Mouse (Mus musculus) left cerebral cortex, adult 2 months (tissue): ENCODE results near the gene Olfr523. TPM values are rescaled to one million over a fixed set of nuclear protein-coding genes. Genes with fewer than 3 reads are reported as not detected.

Source experiments
- DNase-seq, 2 experiments: peaks; one replicate each; pipeline ENCODE4 v3.0.0; 2021 to 2022; ENCODE audit warnings: low spot score in 2 of 2, mixed read lengths in 1 of 2; ENCODE audit errors: extremely low spot score in 1 of 2
- H3K27ac ChIP-seq: fragments of 200-600 bp; 2 replicates; pipeline ENCODE4 v1.8.1; 2022
- H3K4me3 ChIP-seq: fragments of 200-600 bp; 2 replicates; pipeline ENCODE4 v1.8.1; 2022
- CTCF ChIP-seq: fragments of 200-600 bp; IDR thresholded peaks from 2 replicates; pipeline ENCODE4 v1.8.1; 2022; ENCODE audit warnings: antibody characterized with exemption, mild to moderate bottlenecking, moderate library complexity
- intact Hi-C: fragments of 180-260 bp; cut with DNase I; formaldehyde crosslinking; loops from one replicate; pipeline ENCODE4 v1.15.1; 2025
- total RNA-seq, 2 experiments: library from RNA; stranded (reverse); gene quantifications; 2 replicates each; pipeline ENCODE4 v1.2.3; 2021

Olfr523 gene
- total RNA-seq, 2 experiments from 2014 or later, result 0.12 to 0.14 TPM

- no peak overlapping the region for H3K27ac ChIP-seq
- no peak for DNase-seq
- TF ChIP-seq CTCF, result peak; percentile 43
- intact Hi-C loops, result loop anchor here (5.0 kb wide), 1 partner anchor 177 kb away; no protein-coding TSS in a partner anchor
- H3K4me3 ChIP-seq, result no peak overlapping the region
Measured at GRCm38 (mm10) chr7:140144550-140144949, 28.5 kb upstream of the Olfr523 start.

- peak overlapping the region; percentile 97 for H3K27ac ChIP-seq
- peak overlapping the region; percentile 73 for H3K4me3 ChIP-seq
- intact Hi-C loops, result loop anchor here (5.0 kb wide), 2 partner anchors 579 to 654 kb away; no protein-coding TSS in a partner anchor
- DNase-seq, result peak; percentile 56 to 66
- no peak; the same call in 1 of the 2 replicates for TF ChIP-seq CTCF
Measured at GRCm38 (mm10) chr7:140153383-140153782, 19.6 kb upstream of the Olfr523 start.

- intact Hi-C loops, result loop anchor here (2.0 to 5.0 kb wide), 5 partner anchors 33 to 675 kb away; no protein-coding TSS in a partner anchor
- H3K27ac ChIP-seq, result peak overlapping the region; percentile 97
- no peak for TF ChIP-seq CTCF
- H3K4me3 ChIP-seq, result peak overlapping the region; percentile 73
- no peak for DNase-seq
Measured at GRCm38 (mm10) chr7:140153829-140154217, 19.2 kb upstream of the Olfr523 start.

- peak; percentile 74 to 81 for DNase-seq
- Histone ChIP-seq H3K27ac (peak within 1 kb of the TSS; percentile 97), H3K4me3 (peak within 1 kb of the TSS; percentile 73)
- no peak for TF ChIP-seq CTCF
- intact Hi-C loops, result loop anchor here (2.0 to 5.0 kb wide), 5 partner anchors 32 to 674 kb away; no protein-coding TSS in a partner anchor
Measured at GRCm38 (mm10) chr7:140154218-140154927, 18.6 kb upstream of the Olfr523 start, which contains the start of gene Sprn. Gene Sprn (minus strand): TSS chr7:140154877.

GRCm38 (mm10) chr7:140160363-140160762, 12.7 kb upstream of the Olfr523 start:
- TF ChIP-seq CTCF, result no peak
- intact Hi-C loops, result no loop called here
- Histone ChIP-seq H3K4me3 (no peak overlapping the region), H3K27ac (no peak overlapping the region)
- DNase-seq, result no peak

GRCm38 (mm10) chr7:140164664-140165063, 8.4 kb upstream of the Olfr523 start, which contains the start of gene Olfr522:
Gene Olfr522 (minus strand): TSS chr7:140164764.
- intact Hi-C loops, result no loop called here
- H3K4me3 ChIP-seq, result no peak within 1 kb of the TSS
- TF ChIP-seq CTCF, result no peak

GRCm38 (mm10) chr7:140167950-140168349, 5.1 kb upstream of the Olfr523 start:
- Histone ChIP-seq H3K27ac (no peak overlapping the region; the same call in 1 of the 2 replicates), H3K4me3 (no peak overlapping the region)
- TF ChIP-seq CTCF, result no peak
- intact Hi-C loops, result no loop called here
- DNase-seq, result no peak

More at GRCm38 (mm10) chr7:140164664-140165063, 8.4 kb upstream of the Olfr523 start, which contains the start of gene Olfr522:
- DNase-seq, result no peak
- H3K27ac ChIP-seq, result no peak within 1 kb of the TSS

GRCm38 (mm10) chr7:140169386-140169785, 3.6 kb upstream of the Olfr523 start:
- no peak for DNase-seq
- H3K4me3 ChIP-seq, result no peak overlapping the region
- no peak overlapping the region for H3K27ac ChIP-seq
- intact Hi-C loops, result no loop called here
- TF ChIP-seq CTCF, result no peak

GRCm38 (mm10) chr7:140170863-140171262, 2.2 kb upstream of the Olfr523 start:
- Histone ChIP-seq H3K27ac (no peak overlapping the region), H3K4me3 (no peak overlapping the region)
- intact Hi-C loops, result no loop called here
- no peak for TF ChIP-seq CTCF
- no peak for DNase-seq

- H3K4me3 ChIP-seq, result no peak overlapping the region
- no peak for DNase-seq
- intact Hi-C loops, result no loop called here
Measured at GRCm38 (mm10) chr7:140179176-140179575, 6.2 kb downstream of the Olfr523 start.

GRCm38 (mm10) chr7:140180692-140181091, 7.7 kb downstream of the Olfr523 start:
- intact Hi-C loops, result loop anchor here (10.0 kb wide), 2 partner anchors 554 to 624 kb away; no protein-coding TSS in a partner anchor
- no peak for TF ChIP-seq CTCF
- no peak for DNase-seq

More at GRCm38 (mm10) chr7:140179176-140179575, 6.2 kb downstream of the Olfr523 start:
- no peak for TF ChIP-seq CTCF
- no peak overlapping the region for H3K27ac ChIP-seq

GRCm38 (mm10) chr7:140184206-140184605, 11.2 kb downstream of the Olfr523 start:
- TF ChIP-seq CTCF, result no peak
- intact Hi-C loops, result loop anchor here (10.0 kb wide), 2 partner anchors 551 to 621 kb away; no protein-coding TSS in a partner anchor
- H3K27ac ChIP-seq, result no peak overlapping the region
- DNase-seq, result no peak
- no peak overlapping the region for H3K4me3 ChIP-seq

More at GRCm38 (mm10) chr7:140180692-140181091, 7.7 kb downstream of the Olfr523 start:
- Histone ChIP-seq H3K27ac (no peak overlapping the region), H3K4me3 (no peak overlapping the region)
